Mouse (Mus musculus): ENCODE results near the gene Col6a5.

Gene Col6a5

GRCm38 (mm10) chr9:105909352-105909751, 51.1 kb downstream of the Col6a5 start:
- DNase-seq (ENCODE audit: low read depth, low spot score): no peak

GRCm38 (mm10) chr9:105907411-105907810, 53.0 kb downstream of the Col6a5 start:
- DNase-seq (ENCODE audit: low read depth, low spot score): peak; percentile 42

- no peak for DNase-seq (ENCODE audit: low read depth, low spot score)
Observed at GRCm38 (mm10) chr9:105887521-105887920, 72.9 kb downstream of the Col6a5 start.

- DNase-seq (ENCODE audit: low read depth, low spot score): peak; percentile 53
Observed at GRCm38 (mm10) chr9:105884656-105885430, 75.6 kb downstream of the Col6a5 start.

GRCm38 (mm10) chr9:105880743-105881142, 79.7 kb downstream of the Col6a5 start:
- peak; percentile 14 for DNase-seq (ENCODE audit: low read depth, low spot score)

GRCm38 (mm10) chr9:105878365-105879108, 81.9 kb downstream of the Col6a5 start:
- peak; percentile 62 for DNase-seq (ENCODE audit: low read depth, low spot score)

- DNase-seq (ENCODE audit: low read depth, low spot score): peak; percentile 19
Observed at GRCm38 (mm10) chr9:105876124-105876523, 84.3 kb downstream of the Col6a5 start.

GRCm38 (mm10) chr9:105871643-105872042, 88.8 kb downstream of the Col6a5 start:
- no peak for DNase-seq (ENCODE audit: low read depth, low spot score)

- DNase-seq (ENCODE audit: low read depth, low spot score): peak; percentile 93
Observed at GRCm38 (mm10) chr9:105857773-105858172, 102.7 kb downstream of the Col6a5 start.

- DNase-seq (ENCODE audit: low read depth, low spot score): no peak
Observed at GRCm38 (mm10) chr9:105852778-105853065, 107.7 kb downstream of the Col6a5 start.

GRCm38 (mm10) chr9:105852015-105852777, 108.2 kb downstream of the Col6a5 start:
- DNase-seq (ENCODE audit: low read depth, low spot score): no peak

GRCm38 (mm10) chr9:105851011-105851410, 109.4 kb downstream of the Col6a5 start:
- DNase-seq (ENCODE audit: low read depth, low spot score): no peak

- DNase-seq (ENCODE audit: low read depth, low spot score): no peak
Observed at GRCm38 (mm10) chr9:105848396-105848795, 112.0 kb downstream of the Col6a5 start.

GRCm38 (mm10) chr9:105847261-105847660, 113.2 kb downstream of the Col6a5 start:
- DNase-seq (ENCODE audit: low read depth, low spot score): no peak

GRCm38 (mm10) chr9:105841386-105841785, 119.1 kb downstream of the Col6a5 start:
- peak; percentile 82 for DNase-seq (ENCODE audit: low read depth, low spot score)

- peak; percentile 69 for DNase-seq (ENCODE audit: low read depth, low spot score)
Observed at GRCm38 (mm10) chr9:105839147-105839515, 121.3 kb downstream of the Col6a5 start.

GRCm38 (mm10) chr9:105838396-105839146, 121.9 kb downstream of the Col6a5 start:
- DNase-seq (ENCODE audit: low read depth, low spot score): peak; percentile 84

- no peak for DNase-seq (ENCODE audit: low read depth, low spot score)
Observed at GRCm38 (mm10) chr9:105835587-105835986, 124.9 kb downstream of the Col6a5 start.

- no peak for DNase-seq (ENCODE audit: low read depth, low spot score)
Observed at GRCm38 (mm10) chr9:105834799-105835198, 125.6 kb downstream of the Col6a5 start.

GRCm38 (mm10) chr9:105831291-105831690, 129.2 kb downstream of the Col6a5 start:
- no peak for DNase-seq (ENCODE audit: low read depth, low spot score)

GRCm38 (mm10) chr9:105827791-105828385, 132.6 kb downstream of the Col6a5 start, which contains the start of gene Col6a6:
Gene Col6a6 (minus strand): TSS chr9:105828160.
- peak; percentile 28 for DNase-seq (ENCODE audit: low read depth, low spot score)
